ENCODE assay signal across 8 mouse cellular contexts in the genomic region with DNA sequence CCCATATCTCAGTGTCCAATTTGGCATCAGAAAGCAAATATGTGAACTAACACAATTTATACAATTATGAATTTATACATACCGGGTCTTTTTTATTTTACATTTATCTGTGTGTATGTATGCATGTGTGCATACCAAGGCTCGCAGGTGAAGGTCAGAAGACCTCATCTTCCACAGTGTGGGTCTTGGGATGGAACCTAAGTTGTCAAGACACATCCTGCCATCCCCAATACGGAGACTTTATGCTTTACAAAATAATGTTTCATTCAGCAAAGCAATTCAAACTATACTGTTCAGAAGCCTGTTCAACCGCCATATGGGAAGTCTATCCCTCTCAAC. TPM values are rescaled to one million over a fixed set of nuclear protein-coding genes. Genes with fewer than 3 reads are reported as not detected.
A peak's percentile ranks its signal among the peaks of the same experiment; 100 is the strongest.
DNase-seq lines count a peak whose midpoint lies in the region; ATAC-seq lines count a peak whose summit lies in the region.

No protein-coding gene starts in this region.

- no peak for ATAC-seq in heart, embryonic 15.5 days (replicated peaks; ENCODE audit: insufficient number of reproducible peaks, insufficient read depth, low FRiP score, low read depth)
- ATAC-seq in heart, embryonic 12.5 days (ENCODE audit: insufficient number of reproducible peaks, low FRiP score), result no peak
- no peak for ATAC-seq in embryonic facial prominence, embryonic 13.5 days (ENCODE audit: insufficient number of reproducible peaks, insufficient read depth, low FRiP score, low TSS enrichment, low read depth)
- ATAC-seq in hindbrain, embryonic 15.5 days (ENCODE audit: low FRiP score, low read depth), result peak; percentile 76
- ATAC-seq in midbrain, embryonic 15.5 days (replicated peaks), result peak; percentile 71

- H3K9ac ChIP-seq in heart, embryonic 15.5 days, result no peak overlapping the region
- H3K9ac ChIP-seq in heart, embryonic 12.5 days, result no peak overlapping the region
- H3K9ac ChIP-seq in embryonic facial prominence, embryonic 13.5 days, result no peak overlapping the region
- H3K9ac ChIP-seq in hindbrain, embryonic 15.5 days, result no peak overlapping the region
- no peak overlapping the region for H3K9ac ChIP-seq in midbrain, embryonic 15.5 days

- no peak overlapping the region for H3K4me2 ChIP-seq in heart, embryonic 15.5 days
- H3K4me2 ChIP-seq in heart, embryonic 12.5 days, result no peak overlapping the region
- H3K4me2 ChIP-seq in embryonic facial prominence, embryonic 13.5 days, result no peak overlapping the region
- peak overlapping the region; percentile 61 for H3K4me2 ChIP-seq in hindbrain, embryonic 15.5 days
- H3K4me2 ChIP-seq in midbrain, embryonic 15.5 days, result peak overlapping the region; percentile 70

- 54% methylated on average over 4 of the region's 4 CpGs for WGBS in heart, embryonic 15.5 days
- WGBS in heart, embryonic 12.5 days, result 52% methylated on average over 4 of the region's 4 CpGs
- 55% methylated on average over 4 of the region's 4 CpGs for WGBS in embryonic facial prominence, embryonic 13.5 days
- WGBS in hindbrain, embryonic 15.5 days, result 56% methylated on average over 4 of the region's 4 CpGs
- WGBS in midbrain, embryonic 15.5 days, result 55% methylated on average over 4 of the region's 4 CpGs
- 52% methylated on average over 4 of the region's 4 CpGs for WGBS in heart, embryonic 10.5 days

- H3K36me3 ChIP-seq in heart, embryonic 15.5 days, result no peaks in the 10 kb centered on the region; the same call in 1 of the 2 replicates
- peaks cover 15% of the 10 kb centered on the region for H3K36me3 ChIP-seq in heart, embryonic 12.5 days
- no peaks in the 10 kb centered on the region; the same call in 1 of the 2 replicates for H3K36me3 ChIP-seq in embryonic facial prominence, embryonic 13.5 days
- no peaks in the 10 kb centered on the region for H3K36me3 ChIP-seq in hindbrain, embryonic 15.5 days
- H3K36me3 ChIP-seq in midbrain, embryonic 15.5 days (replicated peaks), result no peaks in the 10 kb centered on the region
- peaks cover 8% of the 10 kb centered on the region; the same call in 1 of the 2 replicates for H3K36me3 ChIP-seq in heart, embryonic 10.5 days

- H3K9me3 ChIP-seq in heart, embryonic 15.5 days (replicated peaks), result no peaks in the 10 kb centered on the region
- no peaks in the 10 kb centered on the region for H3K9me3 ChIP-seq in heart, embryonic 12.5 days (replicated peaks)
- H3K9me3 ChIP-seq in embryonic facial prominence, embryonic 13.5 days, result no peaks in the 10 kb centered on the region
- H3K9me3 ChIP-seq in hindbrain, embryonic 15.5 days, result no peaks in the 10 kb centered on the region
- H3K9me3 ChIP-seq in midbrain, embryonic 15.5 days, result no peaks in the 10 kb centered on the region
- no peaks in the 10 kb centered on the region for H3K9me3 ChIP-seq in heart, embryonic 10.5 days

- H3K27me3 ChIP-seq in heart, embryonic 15.5 days, result no peaks in the 10 kb centered on the region
- no peaks in the 10 kb centered on the region for H3K27me3 ChIP-seq in heart, embryonic 12.5 days (replicated peaks)
- H3K27me3 ChIP-seq in embryonic facial prominence, embryonic 13.5 days, result no peaks in the 10 kb centered on the region
- no peaks in the 10 kb centered on the region for H3K27me3 ChIP-seq in hindbrain, embryonic 15.5 days
- no peaks in the 10 kb centered on the region for H3K27me3 ChIP-seq in midbrain, embryonic 15.5 days (replicated peaks)
- H3K27me3 ChIP-seq in heart, embryonic 10.5 days (ENCODE audit: insufficient read depth, poor library complexity, severe bottlenecking), result no peaks in the 10 kb centered on the region

- H3K4me3 ChIP-seq in heart, embryonic 15.5 days, result peak overlapping the region; percentile 85; the same call in 1 of the 2 replicates
- H3K4me3 ChIP-seq in heart, embryonic 12.5 days, result no peak overlapping the region
- peak overlapping the region; percentile 79 for H3K4me3 ChIP-seq in embryonic facial prominence, embryonic 13.5 days
- peak overlapping the region; percentile 67 for H3K4me3 ChIP-seq in hindbrain, embryonic 15.5 days
- peak overlapping the region; percentile 65 for H3K4me3 ChIP-seq in midbrain, embryonic 15.5 days
- H3K4me3 ChIP-seq in heart, embryonic 10.5 days, result no peak overlapping the region

- DNase-seq in adrenal gland, adult (ENCODE audit: inconsistent age in 2 of 2, low spot score in 1 of 2), result no peak
- no peak for DNase-seq in heart, embryonic 10.5 days (ENCODE audit: low spot score)
- no peak for DNase-seq in heart, postnatal 36 days

- H3K4me1 ChIP-seq in heart, embryonic 15.5 days (replicated peaks), result peaks cover 12% of the 10 kb centered on the region
- H3K4me1 ChIP-seq in heart, embryonic 12.5 days (replicated peaks), result peaks cover 11% of the 10 kb centered on the region
- H3K4me1 ChIP-seq in embryonic facial prominence, embryonic 13.5 days, result peaks cover 16% of the 10 kb centered on the region
- peaks cover 12% of the 10 kb centered on the region for H3K4me1 ChIP-seq in hindbrain, embryonic 15.5 days (replicated peaks)
- peaks cover 12% of the 10 kb centered on the region for H3K4me1 ChIP-seq in midbrain, embryonic 15.5 days
- peaks cover 14% of the 10 kb centered on the region for H3K4me1 ChIP-seq in heart, embryonic 10.5 days

- intact Hi-C loops in heart, postnatal 36 days (cut with DNase I), result loop anchor here (1.0 to 5.0 kb wide), 2 partner anchors 71 to 222 kb away; a partner anchor contains a TSS

- no peak overlapping the region for H3K27ac ChIP-seq in heart, embryonic 15.5 days
- H3K27ac ChIP-seq in heart, embryonic 12.5 days (ENCODE audit: poor library complexity, severe bottlenecking), result no peak overlapping the region
- no peak overlapping the region for H3K27ac ChIP-seq in embryonic facial prominence, embryonic 13.5 days
- H3K27ac ChIP-seq in hindbrain, embryonic 15.5 days (replicated peaks), result no peak overlapping the region
- no peak overlapping the region for H3K27ac ChIP-seq in midbrain, embryonic 15.5 days
- H3K27ac ChIP-seq in heart, embryonic 10.5 days, result no peak overlapping the region

RNA-seq across cellular contexts. Expression of a gene that starts 0.4 kb away (rescaled TPM):
- 28.1 and 29.9 TPM in 2 replicates for polyA plus RNA-seq in heart, embryonic 15.5 days (2015; fragmentation: Nextera tagmentation; extraction: Ambion mirVana)
- 27.3 and 27.8 TPM in 2 replicates for polyA plus RNA-seq in heart, embryonic 12.5 days (2016; fragmentation: Nextera tagmentation; extraction: Ambion mirVana)
- polyA plus RNA-seq in embryonic facial prominence, embryonic 13.5 days (2015; fragmentation: Nextera tagmentation; extraction: Ambion mirVana), result 39.3 and 40.2 TPM in 2 replicates
- 14.5 and 15.5 TPM in 2 replicates for polyA plus RNA-seq in hindbrain, embryonic 15.5 days (2015; fragmentation: Nextera tagmentation; extraction: Ambion mirVana)
- polyA plus RNA-seq in midbrain, embryonic 15.5 days (2015; fragmentation: Nextera tagmentation; extraction: Ambion mirVana), result 14.0 and 14.1 TPM in 2 replicates
- 29.4 and 30.8 TPM in 2 replicates for polyA plus RNA-seq in heart, embryonic 10.5 days (2016; fragmentation: Nextera tagmentation; extraction: Ambion mirVana)
- 10 to 100 TPM; 23.5 to 29.3 TPM for total RNA-seq in heart, postnatal 36 days (2021)

RNA-seq across cellular contexts. Expression of a gene that starts 49.1 kb away (rescaled TPM):
- 0.09 and 0.36 TPM in 2 replicates for polyA plus RNA-seq in heart, embryonic 15.5 days (2015; fragmentation: Nextera tagmentation; extraction: Ambion mirVana)
- polyA plus RNA-seq in heart, embryonic 12.5 days (2016; fragmentation: Nextera tagmentation; extraction: Ambion mirVana), result 0.04 TPM in 1 of 2 replicates, not detected in the other
- 0.18 and 0.23 TPM in 2 replicates for polyA plus RNA-seq in embryonic facial prominence, embryonic 13.5 days (2015; fragmentation: Nextera tagmentation; extraction: Ambion mirVana)
- polyA plus RNA-seq in hindbrain, embryonic 15.5 days (2015; fragmentation: Nextera tagmentation; extraction: Ambion mirVana), result 0.05 TPM in 1 of 2 replicates, not detected in the other
- 0.05 and 0.18 TPM in 2 replicates for polyA plus RNA-seq in midbrain, embryonic 15.5 days (2015; fragmentation: Nextera tagmentation; extraction: Ambion mirVana)
- polyA plus RNA-seq in heart, embryonic 10.5 days (2016; fragmentation: Nextera tagmentation; extraction: Ambion mirVana), result 0.21 and 0.26 TPM in 2 replicates
- total RNA-seq in heart, postnatal 36 days (2021), result under 1 TPM in 1 of 2 experiments, not detected in 1; 0.08 TPM

Comparison
In these comparisons a context has a peak if more than half of its experiments do, and no peak if none do; other contexts are left out.
1. H3K4me3 ChIP-seq: peak in heart, embryonic 15.5 days (single experiment), embryonic facial prominence, embryonic 13.5 days (single experiment), hindbrain, embryonic 15.5 days (single experiment) and midbrain, embryonic 15.5 days (single experiment); none in heart, embryonic 12.5 days (single experiment) and heart, embryonic 10.5 days (single experiment).
2. ATAC-seq: peak in hindbrain, embryonic 15.5 days (single experiment) and midbrain, embryonic 15.5 days (single experiment); none in heart, embryonic 15.5 days (single experiment), heart, embryonic 12.5 days (single experiment) and embryonic facial prominence, embryonic 13.5 days (single experiment).
3. H3K4me2 ChIP-seq: peak in hindbrain, embryonic 15.5 days (single experiment) and midbrain, embryonic 15.5 days (single experiment); none in heart, embryonic 15.5 days (single experiment), heart, embryonic 12.5 days (single experiment) and embryonic facial prominence, embryonic 13.5 days (single experiment).